Mouse (Mus musculus): ENCODE results near the gene Agmo. TPM values are rescaled to one million over a fixed set of nuclear protein-coding genes. Genes with fewer than 3 reads are reported as not detected.

Agmo gene
- polyA plus RNA-seq, 1 experiment from 2014 or later = 28.1 TPM

- no peak for ATAC-seq
- 76% methylated on average over 3 of the region's 3 CpGs for WGBS
- no peaks in the 10 kb centered on the region for H3K9me3 ChIP-seq (ENCODE audit: control insufficient read depth)
- H3K27me3 ChIP-seq (replicated peaks; ENCODE audit: control insufficient read depth, insufficient read depth, low read length) = no peaks in the 10 kb centered on the region
- H3K4me1 ChIP-seq (replicated peaks; ENCODE audit: control insufficient read depth, insufficient read depth, low read length) = no peaks in the 10 kb centered on the region
- no peaks in the 10 kb centered on the region for H3K36me3 ChIP-seq (ENCODE audit: control insufficient read depth, insufficient read depth)
- H3K27ac ChIP-seq (ENCODE audit: low read depth, low read length) = no peak overlapping the region
- TF ChIP-seq CTCF (IDR thresholded peaks at IDR 0.05; ENCODE audit: low read depth) = no peak
- H3K9ac ChIP-seq (ENCODE audit: low read depth, low read length) = no peak overlapping the region
- H3K4me2 ChIP-seq (replicated peaks; ENCODE audit: low read depth) = no peak overlapping the region
- no peak overlapping the region for H3K4me3 ChIP-seq (ENCODE audit: low read depth, low read length)
These were observed 150.9 kb downstream of the Agmo start for GRCm38 (mm10) chr12:37392316-37392715.

- no peak for ATAC-seq
- TF ChIP-seq CTCF (IDR thresholded peaks at IDR 0.05; ENCODE audit: low read depth) = no peak
- no peaks in the 10 kb centered on the region for H3K4me1 ChIP-seq (replicated peaks; ENCODE audit: control insufficient read depth, insufficient read depth, low read length)
- H3K4me3 ChIP-seq (ENCODE audit: low read depth, low read length) = no peak overlapping the region
- H3K36me3 ChIP-seq (ENCODE audit: control insufficient read depth, insufficient read depth) = no peaks in the 10 kb centered on the region
- H3K9me3 ChIP-seq (ENCODE audit: control insufficient read depth) = no peaks in the 10 kb centered on the region
- no peaks in the 10 kb centered on the region for H3K27me3 ChIP-seq (replicated peaks; ENCODE audit: control insufficient read depth, insufficient read depth, low read length)
- H3K4me2 ChIP-seq (replicated peaks; ENCODE audit: low read depth) = no peak overlapping the region
- no peak overlapping the region for H3K9ac ChIP-seq (ENCODE audit: low read depth, low read length)
- 93% methylated on average over 6 of the region's 6 CpGs for WGBS
- no peak overlapping the region for H3K27ac ChIP-seq (ENCODE audit: low read depth, low read length)
These were observed 161.1 kb downstream of the Agmo start for GRCm38 (mm10) chr12:37402541-37402940.

- Histone ChIP-seq H3K9ac (ENCODE audit: low read depth, low read length) (no peak overlapping the region), H3K4me1 (replicated peaks; ENCODE audit: control insufficient read depth, insufficient read depth, low read length) (no peaks in the 10 kb centered on the region), H3K27ac (ENCODE audit: low read depth, low read length) (no peak overlapping the region), H3K36me3 (ENCODE audit: control insufficient read depth, insufficient read depth) (no peaks in the 10 kb centered on the region), H3K4me3 (ENCODE audit: low read depth, low read length) (no peak overlapping the region), H3K9me3 (ENCODE audit: control insufficient read depth) (no peaks in the 10 kb centered on the region), H3K4me2 (replicated peaks; ENCODE audit: low read depth) (no peak overlapping the region), H3K27me3 (replicated peaks; ENCODE audit: control insufficient read depth, insufficient read depth, low read length) (no peaks in the 10 kb centered on the region)
- 68% methylated on average over 5 of the region's 5 CpGs for WGBS
- ATAC-seq = no peak
- no peak for TF ChIP-seq CTCF (IDR thresholded peaks at IDR 0.05; ENCODE audit: low read depth)
These were observed 184.9 kb downstream of the Agmo start for GRCm38 (mm10) chr12:37426350-37426749.

- H3K27me3 ChIP-seq (replicated peaks; ENCODE audit: control insufficient read depth, insufficient read depth, low read length) = no peaks in the 10 kb centered on the region
- no peak overlapping the region for H3K27ac ChIP-seq (ENCODE audit: low read depth, low read length)
- ATAC-seq = no peak
- H3K9ac ChIP-seq (ENCODE audit: low read depth, low read length) = no peak overlapping the region
- no peak overlapping the region for H3K4me3 ChIP-seq (ENCODE audit: low read depth, low read length)
- H3K36me3 ChIP-seq (ENCODE audit: control insufficient read depth, insufficient read depth) = no peaks in the 10 kb centered on the region
- H3K4me1 ChIP-seq (replicated peaks; ENCODE audit: control insufficient read depth, insufficient read depth, low read length) = no peaks in the 10 kb centered on the region
- 89% methylated on average over 5 of the region's 5 CpGs for WGBS
- no peak overlapping the region for H3K4me2 ChIP-seq (replicated peaks; ENCODE audit: low read depth)
- no peaks in the 10 kb centered on the region for H3K9me3 ChIP-seq (ENCODE audit: control insufficient read depth)
- no peak for TF ChIP-seq CTCF (IDR thresholded peaks at IDR 0.05; ENCODE audit: low read depth)
These were observed 185.3 kb downstream of the Agmo start for GRCm38 (mm10) chr12:37426750-37427149.

- WGBS = 56% methylated on average over 1 of the region's 1 CpGs
- no peak for TF ChIP-seq CTCF (IDR thresholded peaks at IDR 0.05; ENCODE audit: low read depth)
These were observed 193.0 kb downstream of the Agmo start for GRCm38 (mm10) chr12:37434466-37434865.

GRCm38 (mm10) chr12:37442486-37443013 is 201.1 kb downstream of the Agmo start:
- no peaks in the 10 kb centered on the region for H3K4me1 ChIP-seq (replicated peaks; ENCODE audit: control insufficient read depth, insufficient read depth, low read length)
- no peak overlapping the region for H3K4me3 ChIP-seq (ENCODE audit: low read depth, low read length)
- no peaks in the 10 kb centered on the region for H3K27me3 ChIP-seq (replicated peaks; ENCODE audit: control insufficient read depth, insufficient read depth, low read length)
- no peak overlapping the region for H3K27ac ChIP-seq (ENCODE audit: low read depth, low read length)
- H3K36me3 ChIP-seq (ENCODE audit: control insufficient read depth, insufficient read depth) = no peaks in the 10 kb centered on the region
- TF ChIP-seq CTCF (IDR thresholded peaks at IDR 0.05; ENCODE audit: low read depth) = no peak
- WGBS = 93% methylated on average over 3 of the region's 3 CpGs
- H3K4me2 ChIP-seq (replicated peaks; ENCODE audit: low read depth) = no peak overlapping the region
- H3K9ac ChIP-seq (ENCODE audit: low read depth, low read length) = no peak overlapping the region
- ATAC-seq = no peak
- H3K9me3 ChIP-seq (ENCODE audit: control insufficient read depth) = no peaks in the 10 kb centered on the region

More at GRCm38 (mm10) chr12:37434466-37434865, 193.0 kb downstream of the Agmo start:
- ATAC-seq = no peak
- Histone ChIP-seq H3K9ac (ENCODE audit: low read depth, low read length) (no peak overlapping the region), H3K36me3 (ENCODE audit: control insufficient read depth, insufficient read depth) (no peaks in the 10 kb centered on the region), H3K4me1 (replicated peaks; ENCODE audit: control insufficient read depth, insufficient read depth, low read length) (no peaks in the 10 kb centered on the region), H3K9me3 (ENCODE audit: control insufficient read depth) (no peaks in the 10 kb centered on the region), H3K4me3 (ENCODE audit: low read depth, low read length) (no peak overlapping the region), H3K4me2 (replicated peaks; ENCODE audit: low read depth) (no peak overlapping the region), H3K27ac (ENCODE audit: low read depth, low read length) (no peak overlapping the region), H3K27me3 (replicated peaks; ENCODE audit: control insufficient read depth, insufficient read depth, low read length) (no peaks in the 10 kb centered on the region)

- TF ChIP-seq CTCF (IDR thresholded peaks at IDR 0.05; ENCODE audit: low read depth) = no peak
- Histone ChIP-seq H3K4me3 (ENCODE audit: low read depth, low read length) (no peak overlapping the region), H3K27ac (ENCODE audit: low read depth, low read length) (no peak overlapping the region), H3K36me3 (ENCODE audit: control insufficient read depth, insufficient read depth) (no peaks in the 10 kb centered on the region), H3K9me3 (ENCODE audit: control insufficient read depth) (no peaks in the 10 kb centered on the region), H3K4me1 (replicated peaks; ENCODE audit: control insufficient read depth, insufficient read depth, low read length) (no peaks in the 10 kb centered on the region), H3K27me3 (replicated peaks; ENCODE audit: control insufficient read depth, insufficient read depth, low read length) (no peaks in the 10 kb centered on the region), H3K4me2 (replicated peaks; ENCODE audit: low read depth) (no peak overlapping the region), H3K9ac (ENCODE audit: low read depth, low read length) (no peak overlapping the region)
- no peak for ATAC-seq
- 76% methylated on average over 9 of the region's 9 CpGs for WGBS
These were observed 203.8 kb downstream of the Agmo start for GRCm38 (mm10) chr12:37445255-37445654.
